Mouse (Mus musculus) telencephalon, adult 2 months (tissue): ENCODE measurements at regions not wholly inside any gene's neighbourhood (a gene's known extent, or its start where the extent isn't known, plus 50 kb on each side); places are given as distances from the start of the nearest gene placed in this dataset.

Experiments used
- DNase-seq: peaks from one replicate; pipeline ENCODE4 v3.0.0-alpha.2; 2011; ENCODE audit warnings: low read depth, low spot score

- no peak for DNase-seq
Measured at GRCm38 (mm10) chr2:78095536-78095935, 149.4 kb upstream of the Cwc22 start.

- DNase-seq: no peak
Measured at GRCm38 (mm10) chr2:78094921-78095320, 148.7 kb upstream of the Cwc22 start.

DNA sequence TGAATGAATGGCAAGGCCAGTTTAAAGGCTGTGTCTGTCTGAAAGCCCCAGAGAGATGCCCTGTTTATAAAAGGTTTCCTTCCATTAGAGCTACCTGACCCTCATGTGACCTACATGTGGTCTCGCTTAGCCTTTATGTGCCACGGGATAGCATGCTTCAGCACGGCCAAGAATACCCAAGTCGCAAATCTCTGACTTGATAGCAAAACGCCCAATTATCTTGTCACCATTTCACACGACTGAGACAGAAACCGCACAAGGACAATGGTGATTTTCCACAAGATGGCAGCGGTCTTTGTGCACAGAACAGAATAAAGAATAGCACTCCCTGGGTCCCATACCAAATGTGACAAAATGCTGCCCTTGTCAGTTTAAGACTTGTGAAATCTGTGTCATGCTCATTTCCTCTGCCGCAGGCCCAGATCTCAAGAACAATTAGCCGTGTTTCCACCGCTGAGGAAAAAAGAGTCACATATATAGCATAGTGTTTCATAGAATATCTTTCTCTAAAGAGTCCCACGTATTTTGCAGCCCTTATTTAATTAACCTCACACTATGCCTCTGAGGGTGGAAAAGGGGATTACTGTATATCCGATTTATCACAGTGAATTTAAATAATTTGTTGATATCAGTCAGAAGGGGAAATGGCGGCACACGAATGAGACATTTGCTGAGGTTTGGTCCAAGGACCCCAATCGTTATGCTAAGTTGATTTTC lies 118.3 kb upstream of the Cwc22 start:
- no peak for DNase-seq

DNA sequence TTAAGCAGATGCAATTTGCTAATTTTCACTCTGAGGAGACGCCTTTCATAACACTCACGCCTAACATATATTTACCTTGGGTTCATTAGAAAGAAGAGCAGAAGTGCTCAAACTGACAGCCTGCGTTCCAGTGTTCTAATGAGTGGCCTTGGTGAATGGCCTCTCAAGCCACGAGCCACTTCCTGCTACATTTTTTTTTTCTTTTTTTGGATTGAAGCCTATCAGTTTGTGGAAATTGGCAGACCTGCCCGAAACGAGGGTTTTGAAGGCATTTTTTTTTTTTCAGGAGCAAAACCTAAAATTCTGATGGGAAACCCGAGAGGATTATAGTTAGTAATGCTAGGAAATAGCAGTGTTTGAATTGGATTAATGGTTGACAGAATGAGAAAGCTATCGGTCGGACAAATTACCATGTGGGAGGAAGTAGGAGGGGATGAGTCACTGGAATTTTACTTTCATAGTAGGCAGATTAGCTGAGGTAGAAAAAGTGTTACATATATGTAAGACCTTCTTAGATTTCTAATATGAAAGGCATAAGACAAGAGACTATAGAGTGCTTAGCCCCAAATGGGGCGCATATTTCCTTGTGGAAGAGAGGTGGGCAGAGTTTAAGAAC lies 113.7 kb upstream of the Cwc22 start:
- DNase-seq: no peak

GRCm38 (mm10) chr2:78058988-78059387 lies 112.8 kb upstream of the Cwc22 start:
- no peak for DNase-seq

DNA sequence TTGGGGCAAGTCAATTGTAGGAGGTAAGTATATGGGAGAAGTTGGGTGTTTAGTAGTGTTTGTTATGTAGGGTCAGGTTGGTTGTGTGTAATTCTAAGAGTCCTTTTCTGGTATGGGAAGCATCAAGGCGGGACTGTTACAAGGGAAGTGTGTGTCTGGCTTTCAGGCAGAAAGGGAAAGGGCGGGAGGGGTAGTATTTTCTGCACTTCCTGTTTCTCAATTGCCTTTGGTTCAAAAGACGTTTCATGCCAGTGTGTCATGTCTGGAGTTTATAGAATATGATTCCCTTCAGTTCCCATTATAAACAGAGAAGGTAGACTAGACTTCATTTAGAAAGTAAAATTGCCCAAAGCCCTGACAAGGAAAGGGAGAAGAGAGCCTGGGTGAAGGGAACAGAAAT lies 107.7 kb upstream of the Cwc22 start:
- DNase-seq: no peak

DNA sequence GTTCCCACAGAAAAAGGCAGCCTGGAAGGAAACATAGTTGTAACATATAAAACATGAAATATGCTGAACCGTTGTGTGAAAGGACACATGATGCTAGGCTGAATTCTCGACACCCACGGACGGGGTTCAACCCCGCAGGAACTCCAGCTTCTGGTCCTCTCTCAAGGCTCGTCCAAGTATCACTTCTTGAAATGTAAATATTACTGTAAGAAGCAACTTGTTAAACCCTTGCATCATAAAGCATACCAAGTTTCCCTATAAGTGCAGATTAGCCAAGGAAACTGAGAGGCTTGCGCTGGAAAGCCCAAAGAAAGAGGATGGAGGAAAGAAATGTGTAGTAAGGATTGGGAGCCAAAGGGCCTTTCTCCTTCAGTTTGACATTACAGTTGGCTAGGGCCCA lies 104.4 kb upstream of the Cwc22 start:
- no peak for DNase-seq

DNA sequence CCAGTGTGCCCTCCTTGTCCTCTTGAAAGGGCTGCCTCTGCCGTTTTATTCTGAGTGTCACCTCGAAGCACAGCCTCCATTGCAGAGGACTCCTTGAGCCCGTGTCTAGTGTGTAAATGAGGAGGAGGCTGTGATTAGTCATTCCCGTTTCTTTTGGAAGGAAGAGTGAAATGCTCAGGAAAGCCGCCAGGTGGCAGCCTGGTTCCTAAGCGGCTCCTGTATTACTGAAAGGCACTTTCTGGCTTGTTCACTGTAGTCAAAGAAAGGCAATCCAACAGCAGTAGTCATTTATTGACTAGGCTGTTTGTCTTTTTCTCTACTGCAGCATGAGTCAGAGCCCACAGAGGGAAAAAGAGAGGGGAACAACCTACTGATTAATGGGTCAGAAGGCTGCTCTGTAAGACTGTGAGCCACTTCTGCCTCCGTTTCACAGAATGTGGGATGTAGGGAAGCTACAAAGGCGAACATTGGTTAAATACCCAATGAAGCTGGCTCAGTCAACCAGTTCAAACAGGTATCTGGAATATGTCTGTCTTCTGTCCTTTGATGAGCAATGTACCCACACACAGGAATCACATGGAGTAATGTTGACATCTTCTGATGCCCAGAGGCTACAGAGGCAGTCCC lies 103.2 kb upstream of the Cwc22 start:
- DNase-seq: peak; percentile 90

- no peak for DNase-seq
Measured at GRCm38 (mm10) chr2:78048706-78049055, 102.5 kb upstream of the Cwc22 start.

- DNase-seq: peak; percentile 67
Measured at GRCm38 (mm10) chr2:78048030-78048705, 102.0 kb upstream of the Cwc22 start.

DNA sequence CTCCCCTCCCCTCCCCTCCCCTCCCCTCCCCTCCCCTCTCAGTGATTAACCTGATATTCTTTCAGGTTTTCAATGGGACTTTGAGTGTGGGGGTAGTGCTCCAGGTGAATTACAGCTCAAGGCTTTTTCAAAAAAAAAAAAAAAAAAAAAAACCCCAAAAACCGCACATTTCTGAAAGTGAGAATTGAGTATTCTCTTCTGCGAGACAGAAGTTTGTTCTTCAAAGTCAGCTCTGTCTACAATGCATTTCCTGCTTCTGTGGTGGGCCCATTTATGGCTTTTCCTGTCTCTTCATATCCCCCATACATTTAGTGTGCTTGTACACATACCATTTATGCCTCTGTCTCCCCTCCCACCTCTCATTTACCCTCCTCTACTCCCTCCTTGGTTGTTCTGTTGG lies 81.1 kb upstream of the Cwc22 start:
- no peak for DNase-seq

GRCm38 (mm10) chr2:78026808-78027207 lies 80.6 kb upstream of the Cwc22 start:
- no peak for DNase-seq

GRCm38 (mm10) chr2:78025651-78026435 lies 79.7 kb upstream of the Cwc22 start:
- no peak for DNase-seq

DNA sequence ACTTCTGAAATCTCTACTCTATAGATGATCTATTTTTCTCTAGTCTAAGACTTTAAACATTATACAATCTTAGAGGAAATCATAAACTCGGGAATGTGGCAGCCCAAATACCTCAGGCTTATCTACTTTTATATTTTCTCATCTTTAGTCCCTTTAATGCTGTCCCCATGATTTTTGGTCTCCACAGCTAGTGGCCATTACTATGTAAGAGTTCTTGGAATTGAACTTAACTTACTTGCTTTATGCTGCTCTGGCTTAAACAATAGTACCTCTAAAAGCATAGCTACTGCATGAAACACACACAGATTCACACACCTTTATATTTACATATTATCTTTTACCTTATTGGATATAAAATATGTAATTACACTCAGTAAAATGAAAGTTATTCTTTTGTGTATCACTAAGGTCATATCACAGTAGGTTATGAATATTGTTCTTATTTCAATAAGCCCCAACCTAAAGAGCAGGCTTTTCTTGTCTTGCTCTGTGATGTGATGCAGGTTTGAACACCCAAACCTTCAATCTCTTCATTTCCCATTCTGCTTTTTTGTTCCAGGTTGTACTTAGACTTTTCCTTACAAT lies 78.9 kb upstream of the Cwc22 start:
- no peak for DNase-seq

DNA sequence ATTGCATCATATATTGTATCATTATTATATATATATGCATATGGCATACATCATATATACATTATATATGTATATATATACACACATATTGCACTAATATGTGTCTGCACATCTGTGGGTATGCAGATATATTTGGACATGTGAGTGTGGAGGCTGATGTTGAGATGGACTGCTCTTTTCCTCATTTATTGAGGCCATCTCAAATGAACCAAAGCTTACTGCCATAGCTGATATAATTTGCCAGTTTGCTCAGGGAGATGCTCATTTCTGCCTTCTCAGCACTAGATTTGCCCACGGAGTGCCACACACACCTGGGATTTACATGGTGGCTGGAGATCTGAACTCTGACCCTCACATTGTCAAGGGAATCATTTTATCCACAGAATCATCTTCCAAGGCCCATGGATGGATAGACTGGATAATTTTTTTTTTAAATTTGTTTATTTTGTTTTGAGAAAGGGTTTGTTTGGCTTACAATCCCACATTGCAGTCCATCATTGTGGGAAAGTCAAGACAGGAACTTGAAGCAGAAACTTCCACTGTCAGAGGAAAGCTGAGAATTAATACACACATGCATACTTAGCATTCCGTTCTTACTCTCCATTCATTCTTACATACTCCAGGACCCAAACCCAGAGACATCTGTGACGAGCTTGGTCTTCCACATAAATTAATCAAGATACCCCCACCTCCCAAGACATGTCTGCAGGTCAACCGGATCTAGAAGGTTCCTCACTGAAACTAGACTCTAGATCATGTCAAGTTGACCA lies 77.9 kb upstream of the Cwc22 start:
- DNase-seq: no peak

- DNase-seq: no peak
Measured at GRCm38 (mm10) chr2:78023416-78023815, 77.2 kb upstream of the Cwc22 start.

- no peak for DNase-seq
Measured at GRCm38 (mm10) chr2:78022756-78023155, 76.6 kb upstream of the Cwc22 start.

DNA sequence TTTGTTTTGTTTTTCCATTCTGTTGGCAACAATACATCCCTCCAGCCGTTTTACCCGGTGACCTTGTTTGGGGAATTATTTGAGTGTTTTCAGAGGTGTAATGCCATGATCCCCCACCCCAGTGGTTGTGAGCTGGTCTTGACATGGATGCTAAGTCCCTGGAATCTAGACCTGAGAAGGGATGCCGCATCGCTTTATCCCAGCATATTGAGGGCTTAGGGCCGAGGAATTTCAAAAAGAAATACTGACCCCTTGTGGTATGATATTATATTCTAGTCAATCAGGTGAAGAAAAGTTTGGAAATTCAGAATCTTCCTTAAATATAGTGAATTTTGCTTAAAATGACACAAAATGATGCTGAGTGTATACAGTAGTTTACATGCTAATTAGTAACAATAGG lies 75.7 kb upstream of the Cwc22 start:
- DNase-seq: peak; percentile 41

DNA sequence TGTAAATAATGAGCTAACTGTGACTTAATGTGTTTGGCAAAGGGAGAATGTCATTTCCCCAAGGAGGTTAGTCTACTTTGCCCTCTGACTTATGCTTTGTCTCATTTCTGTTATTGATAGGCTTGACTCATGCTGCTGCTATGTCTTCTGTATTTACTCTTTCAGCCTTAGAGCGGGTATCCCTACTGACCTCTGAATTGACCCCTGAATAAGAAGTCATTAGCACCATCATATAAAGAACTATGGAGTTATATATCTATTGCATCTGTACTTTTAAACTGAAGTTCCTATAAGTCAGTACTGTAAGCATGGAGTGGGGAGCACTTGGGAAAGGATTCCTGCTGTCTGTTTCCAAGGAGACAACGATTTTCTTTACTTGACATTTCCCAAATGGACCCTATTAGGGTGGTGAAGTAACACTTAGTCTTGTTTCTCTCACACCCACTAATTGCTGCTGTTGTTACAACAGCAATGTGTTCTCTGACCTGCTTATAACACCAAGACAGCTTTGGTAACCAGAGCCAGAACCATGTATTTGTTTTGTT lies 75.3 kb upstream of the Cwc22 start:
- peak; percentile 3 for DNase-seq

DNA sequence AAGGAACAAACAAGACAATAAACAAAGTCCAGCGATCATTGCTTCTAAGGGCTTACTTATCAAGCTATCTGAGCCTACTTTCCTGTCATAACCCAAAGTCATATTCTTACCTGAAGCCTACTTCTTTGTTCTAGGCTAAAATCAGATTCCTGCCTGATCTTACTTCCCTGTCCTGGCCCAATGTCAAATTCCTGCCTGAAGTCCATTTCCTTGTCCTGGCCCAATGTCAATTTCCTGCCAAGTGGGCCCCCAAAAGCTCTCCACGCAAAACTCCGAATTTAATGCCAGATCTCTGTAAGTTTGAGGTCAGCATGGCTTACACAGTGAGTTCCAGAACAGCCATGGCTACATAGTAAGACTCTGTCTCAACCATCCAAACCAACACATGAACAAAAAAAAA lies 74.3 kb upstream of the Cwc22 start:
- no peak for DNase-seq
